In the genomic region with DNA sequence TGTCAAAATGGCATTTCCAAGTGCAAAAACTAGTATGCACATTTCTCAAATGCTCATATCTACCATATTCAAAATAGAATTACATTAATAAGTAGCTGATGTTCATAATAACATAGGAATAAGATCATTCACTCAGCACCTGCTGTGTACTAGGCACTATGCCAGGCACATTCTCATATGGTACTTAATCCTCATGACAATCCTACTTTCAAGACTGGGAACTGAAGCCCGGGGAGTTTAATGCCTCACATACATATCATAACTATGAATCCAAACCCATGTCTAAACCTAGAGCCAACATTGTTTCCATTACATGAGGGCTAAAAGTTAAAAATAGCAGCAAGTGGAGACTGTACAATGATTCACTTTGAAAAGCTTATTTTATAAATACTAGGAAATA, we compare ENCODE assay signal across 16 mouse cellular contexts.
"Had no signal": no experiment of that assay in that cellular context is flagged by ENCODE, and none has a peak within 500 bp of the region (broad histone marks: within the 10 kb centered on the region; RNA-seq: fewer than 3 reads in every experiment).

No protein-coding gene starts in this region.

- H3K27ac ChIP-seq: kidney, embryonic 15.5 days; left cerebral cortex, adult 2 months; limb, embryonic 15.5 days; liver, embryonic 12.5 days; midbrain, embryonic 10.5 days; neural tube, embryonic 15.5 days had no signal

- H3K9me3 ChIP-seq: kidney, embryonic 15.5 days; limb, embryonic 15.5 days; liver, embryonic 12.5 days; midbrain, embryonic 10.5 days; neural tube, embryonic 15.5 days had no signal

- H3K4me3 ChIP-seq: kidney, embryonic 15.5 days; left cerebral cortex, adult 2 months; limb, embryonic 15.5 days; liver, embryonic 12.5 days; midbrain, embryonic 10.5 days; myocyte; neural tube, embryonic 15.5 days had no signal

- H3K9ac ChIP-seq: kidney, embryonic 15.5 days; limb, embryonic 15.5 days; liver, embryonic 12.5 days; lung, embryonic 14.5 days; neural tube, embryonic 15.5 days had no signal

- H3K4me1 ChIP-seq: kidney, embryonic 15.5 days; limb, embryonic 15.5 days; liver, embryonic 12.5 days; midbrain, embryonic 10.5 days; neural tube, embryonic 15.5 days had no signal

- ATAC-seq: liver, embryonic 12.5 days had no signal

- H3K36me3 ChIP-seq: kidney, embryonic 15.5 days; limb, embryonic 15.5 days; liver, embryonic 12.5 days; midbrain, embryonic 10.5 days; neural tube, embryonic 15.5 days had no signal

- H3K4me2 ChIP-seq: kidney, embryonic 15.5 days; limb, embryonic 15.5 days; liver, embryonic 12.5 days; lung, embryonic 14.5 days; neural tube, embryonic 15.5 days had no signal

- DNase-seq: kidney, adult 18-20 months; kidney, postnatal 14 days; lung, embryonic 14.5 days; lung, postnatal 10 days; lung, postnatal 4 days; right cerebral cortex, postnatal 4 days; spleen, adult 18-20 months; thymus, adult 18-20 months; thymus, postnatal 14 days had no signal

- H3K27me3 ChIP-seq: kidney, embryonic 15.5 days; limb, embryonic 15.5 days; liver, embryonic 12.5 days; neural tube, embryonic 15.5 days had no signal
